Mouse (Mus musculus): ENCODE data around the gene Magi2.

Magi2 gene

GRCm38 (mm10) chr5:20753096-20753495 lies 1526.3 kb downstream of the Magi2 start:
- no peak for DNase-seq (ENCODE audit: low spot score in 2 of 2)

DNA sequence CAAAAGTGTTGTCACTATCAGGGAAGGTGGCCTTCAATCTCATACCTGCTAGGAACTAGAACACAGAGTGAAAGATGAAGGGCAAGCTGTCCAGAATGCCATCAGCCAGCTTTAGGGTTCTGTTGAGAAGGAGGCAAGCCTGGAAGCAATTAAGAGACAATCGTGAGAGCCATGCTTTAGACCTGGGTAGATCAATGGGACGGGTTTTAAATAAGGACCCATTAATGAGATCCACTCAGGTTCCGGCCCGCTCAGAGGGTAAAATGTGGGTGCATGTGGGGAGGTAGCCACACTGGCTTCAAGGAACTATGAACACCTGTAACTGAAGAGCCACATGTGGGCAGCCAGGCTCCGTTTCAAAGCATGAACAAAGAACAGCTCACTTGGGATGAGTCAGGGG lies 1527.1 kb downstream of the Magi2 start:
- no peak for DNase-seq (ENCODE audit: low spot score in 2 of 2)
